Mouse (Mus musculus) v-Abl transformed pro-B cells (cell line): ENCODE measurements around the gene 1700013G24Rik.

Experiments used
- in situ Hi-C, 2 experiments: fragments of 400-800 bp; cut with MboI; formaldehyde crosslinking; loops; one replicate each; pipeline ENCODE4 v1.15.1; 2025; ENCODE audit not compliant: unreplicated experiment in 2 of 2

The 1700013G24Rik gene

DNA sequence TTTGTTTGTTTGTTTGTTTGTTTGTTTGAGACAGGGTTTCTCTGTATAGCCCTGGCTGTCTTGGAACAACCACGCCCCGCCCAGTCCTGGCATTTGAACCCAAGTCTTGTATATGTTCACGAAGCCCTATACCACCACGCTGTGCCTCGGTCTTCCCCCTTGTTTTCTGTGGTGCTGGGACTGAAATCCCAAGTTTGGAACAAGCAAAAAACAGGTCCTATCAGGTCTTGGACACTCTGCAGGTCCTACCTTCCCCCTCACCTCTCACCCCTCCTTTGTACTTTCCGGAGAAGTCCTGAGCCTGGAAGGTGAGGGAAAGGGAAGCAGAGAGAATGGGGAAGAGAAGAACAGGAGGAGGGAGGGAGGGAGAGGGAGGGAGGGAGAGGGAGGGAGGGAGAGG lies 894 bp upstream of the 1700013G24Rik start:
- in situ Hi-C loops: no loop called here

DNA sequence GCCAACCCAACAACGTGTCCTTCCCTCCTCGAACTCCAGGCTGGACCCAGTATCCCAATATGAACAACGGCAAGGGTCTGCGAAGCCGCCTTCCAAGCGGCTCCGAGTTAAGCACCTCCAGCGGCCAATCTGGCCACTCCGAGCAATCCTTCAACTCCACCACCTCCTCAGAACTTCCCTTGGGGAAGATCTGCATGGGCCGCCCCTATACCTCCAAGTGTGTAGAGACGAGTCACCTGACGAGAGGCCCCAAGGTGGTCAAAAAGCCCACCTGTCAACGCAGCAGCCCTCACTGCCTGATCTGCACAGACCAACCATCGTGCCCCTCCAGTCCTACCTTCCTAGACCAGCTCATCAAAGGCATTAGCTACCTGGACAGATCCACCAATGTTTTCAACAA lies 1.5 kb downstream of the 1700013G24Rik start:
- in situ Hi-C loops: no loop called here

DNA sequence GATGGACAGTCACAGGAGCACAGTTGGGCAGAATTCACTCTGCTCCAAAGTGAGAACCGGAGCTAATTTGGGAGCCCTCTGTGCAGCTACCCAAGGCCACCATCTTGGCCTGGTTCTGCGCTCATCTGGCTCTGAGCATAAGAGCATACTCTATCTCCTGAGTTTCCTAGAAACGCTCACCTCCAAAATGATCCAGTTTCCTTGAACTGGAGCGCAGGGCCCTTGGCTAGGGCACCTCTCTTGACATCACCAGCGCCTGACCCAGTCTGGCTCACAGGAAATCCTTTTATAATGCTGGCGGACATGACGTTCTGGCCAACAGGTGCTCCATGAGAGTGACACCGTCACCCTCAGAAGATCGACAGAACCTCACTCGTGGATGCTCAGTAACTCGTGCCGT lies 3.5 kb downstream of the 1700013G24Rik start:
- in situ Hi-C loops: no loop called here

DNA sequence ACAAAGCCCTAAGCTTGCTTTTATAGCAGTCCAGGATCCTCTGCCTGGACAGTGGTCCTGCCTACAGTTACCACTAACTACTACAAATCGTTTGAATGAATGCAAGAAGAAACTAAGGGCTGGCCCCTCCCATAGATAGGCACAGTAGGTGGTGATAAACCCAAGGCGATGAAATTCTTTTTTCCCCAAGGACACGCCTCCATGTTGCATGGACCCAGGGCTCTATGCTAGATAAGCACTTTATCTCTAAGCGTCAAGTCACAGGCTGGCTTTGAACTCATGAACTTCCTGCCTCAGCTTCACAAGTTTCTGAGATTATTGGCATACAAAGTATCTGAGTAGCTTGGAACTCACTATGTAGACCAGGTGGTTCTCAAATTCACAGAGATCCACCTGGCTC lies 4.2 kb downstream of the 1700013G24Rik start:
- in situ Hi-C loops: no loop called here

DNA sequence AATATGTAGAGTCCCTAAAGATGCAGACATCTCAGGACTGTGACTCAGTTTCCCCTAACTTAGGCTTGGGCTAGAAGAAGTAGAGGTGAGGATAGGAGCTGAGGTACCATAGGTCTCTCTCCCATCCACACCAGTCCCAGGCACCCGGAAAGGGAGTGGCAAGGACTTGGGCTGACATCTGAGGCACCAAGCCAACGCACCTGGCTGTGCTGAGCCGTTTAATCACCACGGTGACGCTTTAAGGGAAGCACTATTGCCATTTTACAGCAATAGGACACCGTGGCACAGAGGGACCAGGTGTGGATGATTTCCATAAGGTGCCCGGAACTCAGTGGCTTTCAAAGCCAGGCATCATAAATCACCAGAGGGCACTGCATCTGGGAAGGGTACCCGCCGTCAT lies 5.2 kb downstream of the 1700013G24Rik start:
- in situ Hi-C loops: no loop called here

DNA sequence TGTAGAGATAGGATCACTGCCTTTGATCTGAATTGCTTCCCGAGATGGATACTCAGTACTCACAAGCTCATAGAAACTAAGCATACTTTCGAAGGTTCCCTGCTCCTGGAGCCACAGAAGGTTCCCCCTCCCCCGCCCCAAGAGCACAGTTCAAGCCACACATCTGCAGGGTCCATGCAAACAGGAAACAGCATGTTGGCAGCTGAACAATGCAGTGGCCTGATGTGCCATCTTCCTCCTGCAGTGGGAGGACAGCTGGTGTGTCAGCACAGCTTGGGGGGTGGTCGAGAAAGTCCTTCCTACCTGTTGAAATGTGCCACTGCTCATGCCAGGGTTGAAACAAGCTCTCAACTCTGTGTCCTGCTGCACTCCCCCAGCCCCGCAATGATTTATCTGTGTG lies 5.8 kb downstream of the 1700013G24Rik start:
- in situ Hi-C loops: no loop called here

DNA sequence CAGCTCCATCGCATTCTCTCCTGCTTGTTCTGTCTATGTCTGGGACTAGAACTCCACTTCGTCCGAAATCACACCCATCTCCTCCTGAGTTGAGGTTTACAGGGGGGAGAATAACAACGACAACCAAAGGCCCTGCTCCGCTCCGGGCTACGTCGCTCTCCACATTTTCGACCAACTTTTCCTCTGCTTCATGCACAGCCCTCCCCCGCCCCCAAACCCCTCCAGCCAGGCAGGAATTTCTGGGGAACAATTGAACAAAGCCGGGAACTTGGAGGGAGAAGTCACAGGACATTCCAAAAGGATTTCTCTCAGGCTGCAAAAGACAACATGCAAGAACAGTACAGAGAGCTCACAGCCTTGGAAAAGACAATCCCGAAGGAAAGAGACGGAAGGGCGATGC lies 7.6 kb downstream of the 1700013G24Rik start:
- in situ Hi-C loops: no loop called here

DNA sequence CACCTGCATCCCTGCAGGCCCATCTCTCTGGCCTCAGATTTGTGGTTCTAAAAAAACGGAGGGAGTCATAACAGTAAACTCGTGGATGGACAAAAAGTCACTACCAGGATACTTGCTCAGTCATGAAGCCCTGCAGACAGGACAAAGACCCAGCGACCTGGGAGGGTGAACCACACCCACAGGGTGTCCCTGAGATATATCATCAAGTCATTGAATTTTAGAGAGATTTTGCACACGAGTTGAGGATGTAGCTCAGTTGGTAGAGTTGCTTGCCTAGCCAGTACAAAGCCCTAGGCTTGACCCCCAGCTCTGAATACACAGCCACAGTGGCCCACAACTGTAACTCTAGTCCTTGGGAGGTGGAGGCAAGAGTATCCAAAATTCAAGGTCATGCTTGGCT lies 8.1 kb downstream of the 1700013G24Rik start:
- in situ Hi-C loops: no loop called here

DNA sequence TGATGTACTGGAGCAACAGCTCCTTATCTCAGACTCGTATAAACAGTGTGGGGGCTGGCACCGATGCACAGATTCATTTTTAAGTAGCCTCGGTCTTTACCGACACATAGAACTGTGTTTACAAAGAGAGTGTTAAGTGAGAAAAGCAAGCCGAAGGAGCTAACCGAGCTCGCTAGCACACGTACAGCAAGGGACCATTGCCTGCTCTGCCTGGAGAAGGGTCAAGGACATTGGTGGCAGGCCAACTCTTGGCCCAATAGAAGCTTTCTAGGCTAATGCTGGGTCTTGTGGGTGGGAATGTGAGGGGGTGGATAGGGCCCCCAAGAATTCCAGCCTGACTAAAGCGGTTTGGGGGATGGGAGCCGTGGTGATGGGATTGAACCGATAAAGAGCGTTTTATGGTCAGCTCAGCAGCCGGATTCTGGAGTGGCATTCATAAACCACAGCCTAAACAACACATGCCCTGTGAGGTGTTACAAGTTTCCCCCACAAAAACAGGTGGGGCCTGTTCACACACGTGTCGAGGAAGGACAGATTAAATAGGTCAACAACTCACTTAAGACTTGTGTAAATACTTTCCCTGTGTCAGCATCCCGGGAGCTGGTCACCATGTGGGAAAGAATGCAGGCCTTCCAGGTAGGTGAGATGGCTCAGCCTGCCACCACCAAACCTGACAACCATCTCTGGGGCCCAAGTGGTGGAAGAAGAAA lies 9.1 kb downstream of the 1700013G24Rik start:
- in situ Hi-C loops: no loop called here

DNA sequence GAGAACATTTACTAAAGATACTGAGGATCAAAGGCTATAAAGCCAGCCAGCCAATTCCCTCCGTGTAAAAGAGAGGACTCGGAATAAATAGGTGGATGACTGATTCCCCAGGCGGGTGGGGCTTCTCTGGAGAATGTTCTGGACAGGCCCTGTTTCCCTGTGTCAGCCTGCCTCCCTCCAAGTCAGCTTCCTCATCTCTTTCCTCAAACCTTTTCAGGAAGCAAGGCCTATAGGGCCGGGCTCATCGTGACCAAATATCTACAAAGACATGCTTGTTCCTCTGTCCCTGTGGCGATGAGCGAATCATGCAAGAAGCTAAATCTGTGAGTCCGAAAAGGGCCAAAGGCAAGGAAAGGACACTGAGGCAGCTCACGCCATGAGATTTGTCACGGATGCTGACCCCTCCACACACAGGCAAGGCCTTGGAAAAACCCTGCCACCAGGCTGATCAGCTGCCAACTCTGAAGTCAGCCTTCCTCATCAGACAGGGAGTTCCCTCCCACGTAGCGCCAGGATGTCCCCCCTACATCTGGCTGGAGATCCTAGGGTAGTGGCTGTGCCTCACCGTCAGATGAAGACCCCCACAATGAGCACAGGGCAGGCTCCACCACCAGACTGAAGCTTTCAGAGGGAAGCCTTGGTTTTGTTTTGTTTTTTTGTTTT lies 12.2 kb downstream of the 1700013G24Rik start:
- in situ Hi-C loops: no loop called here

DNA sequence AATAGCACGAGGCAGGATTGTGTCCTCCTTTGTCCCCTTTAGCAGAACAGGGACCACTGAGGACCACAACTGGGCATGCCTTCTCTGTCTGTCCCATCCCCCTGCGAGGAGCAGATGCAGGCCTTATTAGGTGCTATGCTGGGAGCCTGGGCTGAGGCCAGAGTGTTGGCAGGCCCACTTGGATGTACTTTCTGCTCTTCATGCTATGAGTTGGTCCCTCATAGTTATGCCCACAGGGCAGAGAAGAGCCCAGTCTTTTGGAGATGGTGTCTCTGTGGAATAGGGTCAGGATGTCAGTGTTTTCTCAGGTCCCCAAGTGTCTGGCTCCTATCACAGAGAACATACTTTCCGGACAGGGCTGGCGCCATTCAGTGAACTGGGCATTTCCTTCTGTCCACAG lies 13.9 kb downstream of the 1700013G24Rik start:
- in situ Hi-C loops: no loop called here

DNA sequence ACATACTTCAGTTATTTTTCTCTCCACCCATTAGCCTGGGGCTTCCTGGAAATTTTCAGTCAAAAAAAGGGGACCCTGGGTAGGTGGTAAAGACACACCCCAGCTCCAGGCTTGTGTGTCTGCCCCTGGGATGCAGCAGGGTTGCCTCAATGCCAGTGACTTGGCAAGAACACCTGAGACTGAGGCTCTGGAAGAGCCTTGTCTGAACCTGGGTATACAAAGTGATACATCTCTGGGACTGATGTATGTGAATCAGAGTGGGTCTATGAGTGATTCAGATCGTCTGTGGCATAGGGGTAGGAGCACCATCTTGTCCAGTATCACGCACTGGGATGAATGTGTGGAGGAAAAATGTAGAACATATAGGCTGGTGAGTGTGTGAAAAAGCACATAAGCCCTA lies 14.4 kb downstream of the 1700013G24Rik start:
- in situ Hi-C loops: no loop called here

DNA sequence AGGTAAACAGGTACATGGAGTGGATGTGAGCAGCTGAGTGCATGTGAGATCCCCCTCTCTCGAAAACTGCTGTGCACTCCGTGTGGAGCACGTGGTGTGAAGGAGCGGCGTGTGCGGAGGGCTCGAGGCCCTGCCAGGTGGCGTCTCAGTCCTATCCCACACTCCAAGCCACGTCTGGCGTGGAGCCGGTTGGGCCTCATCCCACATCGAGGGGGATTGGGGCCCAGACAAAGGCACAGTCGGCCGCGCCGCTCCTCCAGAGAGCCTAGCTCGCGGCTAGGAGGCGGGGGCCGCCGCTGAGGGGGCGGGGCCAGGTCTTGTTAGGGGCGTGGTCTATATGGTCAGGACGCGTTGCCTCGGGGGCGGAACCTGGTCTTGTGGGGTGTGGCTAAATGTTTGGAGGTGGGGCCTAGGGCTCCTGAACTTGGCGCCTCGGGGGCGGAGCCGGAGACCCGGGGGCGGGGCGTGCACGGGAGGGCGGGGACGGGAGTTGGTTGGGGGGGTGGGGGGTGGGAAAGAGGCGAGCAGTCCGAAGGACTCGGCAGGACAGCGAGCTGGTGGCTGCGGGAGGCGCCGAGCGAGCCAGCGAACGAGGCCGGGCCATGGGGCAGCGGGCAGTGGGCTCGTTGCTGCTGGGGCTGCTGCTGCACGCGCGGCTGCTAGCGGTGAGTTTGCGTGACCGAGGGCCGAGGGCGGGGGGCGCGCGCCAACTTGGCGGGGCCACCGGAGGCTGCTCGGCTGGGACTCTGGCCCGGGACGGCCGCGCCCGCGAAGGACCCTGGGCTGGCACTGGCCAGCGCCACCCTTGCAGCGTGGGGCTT lies 15.4 kb downstream of the 1700013G24Rik start, which contains the start of gene Hspg2:
Gene Hspg2, plus strand, starts transcription at position 510 of the 821 bp plus-strand sequence.
- in situ Hi-C loops: no loop called here

DNA sequence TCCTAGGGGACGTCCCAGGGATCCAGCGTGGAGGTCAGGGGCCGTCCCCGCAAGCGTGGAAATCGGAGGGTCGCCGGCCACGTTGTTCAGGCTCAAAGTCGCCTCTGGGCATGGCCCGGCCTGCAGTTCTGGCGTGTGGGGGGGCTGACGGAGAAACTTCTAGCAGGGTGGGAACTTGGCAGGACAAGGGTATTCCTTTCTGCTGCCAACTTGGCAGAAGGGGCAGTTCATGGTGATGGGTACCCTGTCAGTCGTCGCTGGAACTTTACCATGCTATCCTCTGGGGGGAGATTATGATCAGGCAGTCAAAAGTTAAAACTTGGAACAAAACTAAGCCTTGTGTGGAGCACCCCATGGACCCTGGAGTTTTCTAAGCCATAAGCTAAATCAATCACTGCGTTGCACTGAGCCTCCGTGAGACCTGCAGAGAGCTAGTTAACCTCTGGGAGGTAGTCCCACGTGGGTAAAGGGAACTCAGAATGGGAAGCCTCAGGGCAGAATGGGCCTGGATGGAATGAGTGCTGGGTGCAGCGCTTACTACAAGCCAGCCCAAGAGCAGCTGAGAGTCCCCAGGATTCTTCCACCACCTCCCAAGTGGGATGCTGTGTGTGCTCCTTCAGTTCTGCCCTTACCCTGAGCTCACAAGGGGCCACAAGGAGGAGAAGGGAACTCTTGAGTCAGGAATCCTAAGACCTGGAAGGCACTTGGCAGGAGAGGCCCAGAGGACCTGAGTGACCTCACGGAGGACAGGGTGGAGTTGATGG lies 16.2 kb downstream of the 1700013G24Rik start:
- in situ Hi-C loops: no loop called here

DNA sequence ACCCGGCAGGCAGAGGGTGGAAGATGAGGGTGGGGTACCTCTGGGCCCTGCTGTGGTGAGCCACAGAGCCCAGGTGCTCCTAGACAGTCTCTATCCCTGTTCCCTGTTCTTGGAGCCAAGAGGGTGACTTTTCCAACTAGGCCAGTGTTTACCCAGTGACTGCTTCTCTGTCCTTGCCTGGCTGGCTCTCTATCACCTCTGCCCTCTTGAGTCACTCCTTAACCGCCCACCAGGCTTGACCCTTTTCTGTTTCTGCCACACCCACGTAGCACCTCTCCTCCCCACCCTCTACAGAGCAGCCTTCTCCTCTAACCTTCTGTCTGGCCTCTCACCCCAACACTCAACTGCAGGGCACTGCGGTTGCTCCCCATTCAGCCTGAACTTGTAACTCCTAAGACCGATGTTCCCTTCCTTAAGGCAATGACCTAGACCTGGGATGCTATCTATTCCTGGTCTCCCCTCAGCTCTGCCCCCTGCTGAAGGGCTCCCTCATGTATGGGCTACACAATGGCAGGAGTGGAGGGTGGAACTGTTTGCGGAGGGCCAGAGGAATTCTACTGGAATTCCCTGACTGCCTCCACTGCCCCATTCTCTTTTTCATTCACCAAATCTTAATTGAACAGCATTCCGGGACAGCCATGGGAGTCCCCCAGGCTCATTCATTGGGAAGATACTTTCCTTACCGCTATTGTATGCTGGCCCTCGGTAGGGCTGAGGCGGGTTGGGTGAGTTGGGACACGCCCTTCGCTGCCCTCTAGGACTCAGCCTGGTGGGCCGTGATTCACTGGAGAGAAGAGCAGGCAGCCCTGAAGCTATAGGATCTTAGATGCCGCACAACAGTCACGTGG lies 17.0 kb downstream of the 1700013G24Rik start:
- in situ Hi-C loops: no loop called here

DNA sequence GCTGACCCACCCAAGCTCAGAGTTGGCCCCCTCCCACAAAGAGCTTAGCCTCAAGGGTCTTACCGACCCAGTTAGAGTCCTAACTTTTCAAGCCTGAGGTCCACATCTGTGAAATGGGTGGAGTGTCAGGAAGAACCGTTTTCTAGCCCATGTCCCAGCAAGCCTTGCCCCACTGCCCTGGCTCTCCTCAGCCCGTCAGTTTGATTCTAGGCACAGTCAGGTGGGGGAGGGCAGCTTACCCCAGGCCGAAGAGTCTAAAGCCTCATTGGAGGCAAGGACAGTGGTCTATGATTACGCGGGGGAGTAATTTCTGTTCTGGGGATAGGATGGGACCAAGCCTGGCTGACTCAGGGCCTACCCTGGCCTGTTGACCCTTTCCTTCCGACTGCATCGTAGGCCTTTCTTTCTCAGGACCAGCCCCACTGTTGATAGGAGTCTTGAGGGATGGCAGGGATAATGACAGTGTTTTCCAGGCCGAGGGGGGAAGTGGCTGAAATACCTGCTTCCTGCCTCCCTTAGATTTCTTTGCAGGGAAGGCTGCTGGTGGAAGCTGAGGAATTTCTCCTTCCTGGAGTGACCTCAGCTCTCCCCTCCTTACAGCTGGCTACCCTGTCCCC lies 17.7 kb downstream of the 1700013G24Rik start:
- in situ Hi-C loops: no loop called here

DNA sequence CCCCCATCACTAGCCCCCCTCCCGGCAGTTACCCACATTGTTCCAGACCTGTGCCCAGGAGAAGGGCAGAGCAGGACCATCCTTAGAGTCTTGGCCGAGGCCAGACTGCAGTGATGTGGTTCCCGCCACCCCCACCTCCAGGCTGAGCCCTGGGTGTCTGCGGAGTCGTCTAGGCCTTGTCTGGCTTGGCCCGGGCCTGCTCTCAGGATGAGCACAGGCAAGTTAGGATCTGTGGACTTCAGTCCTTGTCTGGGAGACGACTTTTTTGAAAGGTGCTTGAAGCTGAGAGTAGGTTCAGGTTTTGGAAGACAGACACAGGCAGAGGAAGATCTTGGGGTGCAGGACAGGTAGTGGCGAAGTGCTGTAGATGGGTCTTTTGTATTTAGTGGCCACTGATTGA lies 18.2 kb downstream of the 1700013G24Rik start:
- in situ Hi-C loops: no loop called here

DNA sequence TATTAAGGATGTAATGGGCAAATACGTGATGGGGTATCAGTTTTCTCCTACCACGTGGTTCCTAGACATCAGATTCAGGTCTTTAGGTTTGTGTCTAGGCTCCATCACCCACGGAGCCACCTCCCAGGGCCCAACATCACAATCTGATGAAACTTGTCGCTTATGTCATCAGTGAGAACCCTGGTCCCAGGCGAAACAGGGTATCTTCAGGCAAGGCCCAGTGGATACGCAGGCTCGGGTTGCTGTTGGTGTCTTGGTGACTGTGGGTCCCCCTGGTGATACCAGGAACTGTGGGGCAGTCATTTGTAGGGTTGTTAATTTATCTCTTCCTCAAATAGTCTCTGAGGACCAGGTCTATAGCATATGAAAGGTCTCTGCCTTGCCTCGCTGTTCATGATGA lies 20.2 kb downstream of the 1700013G24Rik start:
- in situ Hi-C loops: no loop called here

DNA sequence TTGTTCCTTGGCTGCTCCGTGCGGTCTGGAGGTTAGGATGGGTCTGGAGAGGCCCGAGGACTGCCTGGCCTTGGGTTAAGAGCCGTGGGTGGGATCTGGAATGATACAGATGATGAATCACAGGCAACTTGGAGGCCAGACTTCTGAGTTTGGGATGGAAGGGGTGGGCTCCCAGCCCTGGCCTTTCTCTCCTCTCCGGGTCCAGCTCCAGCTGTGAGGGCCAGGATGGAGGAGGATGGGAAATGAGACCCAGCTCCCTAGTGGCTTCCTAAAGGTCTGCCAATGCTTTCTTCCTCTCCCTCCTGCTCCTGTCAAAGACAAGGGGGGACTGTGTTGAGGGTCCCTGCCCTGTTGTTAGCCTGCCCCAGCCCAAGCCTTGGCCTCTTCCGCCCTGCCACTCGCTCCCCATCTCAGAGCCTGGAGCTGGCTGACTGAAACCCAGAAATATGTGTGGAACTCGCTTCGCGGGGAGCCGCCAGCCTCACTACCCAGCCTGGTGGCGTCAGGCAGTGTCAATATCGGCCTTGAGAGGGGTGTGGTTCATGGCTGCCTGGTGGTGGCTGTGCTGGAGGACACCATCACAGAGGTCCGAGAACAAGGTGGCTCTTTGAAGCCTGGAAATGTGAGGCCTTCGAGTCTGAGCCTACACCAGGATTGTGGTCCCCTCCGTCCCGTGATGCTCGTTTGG lies 20.8 kb downstream of the 1700013G24Rik start:
- in situ Hi-C loops: no loop called here
